Mouse (Mus musculus) lung, postnatal 36 days (tissue): ENCODE data around the gene Syn1.

ENCODE experiments used
- DNase-seq: peaks from one replicate; pipeline ENCODE4 v3.0.0; 2022; ENCODE audit warnings: mixed read lengths

Gene Syn1

DNA sequence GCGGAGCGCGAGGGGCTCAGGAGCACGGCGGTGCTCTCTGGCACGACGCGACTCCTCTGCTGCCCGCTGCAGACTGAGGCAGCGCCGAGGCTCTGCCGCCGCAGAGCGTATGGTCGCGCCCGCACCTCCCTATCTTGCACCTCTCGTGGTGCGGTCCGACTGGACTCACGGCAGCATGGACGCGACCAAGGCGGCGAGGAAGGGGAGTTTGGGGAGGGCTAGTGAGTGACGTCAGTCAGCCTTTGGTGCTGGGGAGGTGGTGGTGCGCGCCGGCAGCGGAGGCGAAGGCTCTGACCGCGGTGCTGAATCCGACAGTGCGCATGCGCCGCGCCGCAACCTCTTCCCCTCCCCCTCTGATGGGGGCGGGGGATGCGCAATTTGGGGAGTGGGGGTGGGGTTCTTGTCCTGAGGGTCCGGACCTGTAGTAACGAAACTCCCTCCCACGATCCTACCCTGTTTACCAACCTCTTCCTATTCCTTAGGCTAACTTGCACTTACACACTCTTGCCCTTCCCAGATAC is at the start of gene Syn1:
Gene Syn1, minus strand, starts transcription at position 161 of the 521 bp plus-strand sequence.
- peak; percentile 83 for DNase-seq

DNA sequence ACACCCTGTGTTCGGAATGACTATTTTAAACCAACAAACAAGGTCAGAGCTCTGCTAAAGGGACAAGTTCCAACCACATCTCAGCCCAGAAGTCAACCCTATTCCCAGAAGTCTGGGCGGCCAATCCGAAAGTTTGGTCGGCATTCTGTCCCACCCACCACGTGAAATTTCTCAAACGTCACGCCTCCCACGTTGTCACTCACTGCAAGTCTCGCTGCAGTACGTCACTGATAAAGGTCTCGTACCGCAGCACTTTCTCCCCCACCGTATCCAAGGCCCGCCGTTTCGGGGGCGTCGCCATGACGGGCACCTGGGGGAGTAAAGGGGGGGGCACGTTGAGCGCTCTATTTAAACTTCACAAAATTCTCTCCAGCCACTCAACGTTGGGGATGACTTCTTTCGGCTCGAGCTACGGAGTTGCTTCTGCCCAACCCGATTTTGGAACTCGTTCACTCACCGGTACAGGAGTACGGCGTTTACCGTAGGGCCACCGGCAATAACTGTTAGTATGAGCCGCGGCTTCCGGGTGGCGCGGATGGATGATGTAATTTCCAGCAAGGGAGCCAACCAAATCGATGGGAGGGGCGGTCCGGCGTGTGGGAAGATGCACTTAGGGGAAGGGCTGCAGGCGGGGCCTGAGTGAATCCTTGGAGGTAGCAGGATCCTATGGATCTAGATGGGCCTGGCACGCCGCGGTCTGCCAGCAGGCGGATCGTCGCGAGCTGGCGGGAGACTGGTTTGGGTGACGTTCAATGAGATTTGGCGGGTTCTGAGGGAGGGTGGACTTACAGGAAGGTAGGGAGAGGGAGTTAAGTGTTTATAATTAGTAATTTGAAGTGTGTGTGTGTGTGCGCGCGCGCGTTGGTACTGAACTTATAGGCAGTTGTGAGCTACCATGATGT is 40.9 kb upstream of the Syn1 start, which contains the start of gene Uxt:
Gene Uxt, minus strand, starts transcription at position 541 of the 902 bp plus-strand sequence.
- peak; percentile 93 for DNase-seq

DNA sequence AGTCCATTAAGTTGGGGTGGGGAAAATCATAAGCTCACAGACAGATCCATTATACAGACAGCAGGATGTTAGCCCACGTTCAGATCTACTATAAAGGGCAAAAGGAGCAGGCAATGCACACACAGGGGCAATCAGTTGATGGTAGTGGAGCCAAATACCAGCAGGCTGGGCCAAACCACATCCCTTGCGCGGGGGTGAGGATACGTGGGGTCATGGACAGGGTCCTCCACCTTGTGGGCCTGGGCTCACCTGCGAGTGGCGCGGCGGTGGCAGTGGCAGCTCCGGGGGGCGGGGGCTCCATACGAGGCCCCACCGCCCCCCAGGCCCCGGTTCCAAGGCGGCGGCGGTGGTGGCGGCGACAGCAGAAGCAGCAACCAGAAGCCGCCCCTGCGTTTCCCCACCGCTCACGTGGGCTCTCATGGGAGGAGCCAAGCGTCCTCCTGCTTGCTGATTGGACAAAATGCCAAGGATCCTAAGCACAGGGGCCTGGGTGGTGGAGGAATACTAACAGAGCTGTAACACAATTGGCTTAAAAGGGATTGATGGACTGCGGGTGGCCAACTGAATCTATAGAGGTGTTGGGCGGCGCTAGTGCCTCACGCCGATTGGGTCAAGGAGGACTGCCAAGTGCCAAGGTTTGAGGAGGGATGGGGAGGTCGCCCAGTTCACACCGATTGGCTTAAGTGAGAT is 29.5 kb upstream of the Syn1 start, which contains the start of gene Elk1:
Gene Elk1, minus strand, starts transcription at position 418 of the 690 bp plus-strand sequence.
- peak; percentile 91 for DNase-seq

DNA sequence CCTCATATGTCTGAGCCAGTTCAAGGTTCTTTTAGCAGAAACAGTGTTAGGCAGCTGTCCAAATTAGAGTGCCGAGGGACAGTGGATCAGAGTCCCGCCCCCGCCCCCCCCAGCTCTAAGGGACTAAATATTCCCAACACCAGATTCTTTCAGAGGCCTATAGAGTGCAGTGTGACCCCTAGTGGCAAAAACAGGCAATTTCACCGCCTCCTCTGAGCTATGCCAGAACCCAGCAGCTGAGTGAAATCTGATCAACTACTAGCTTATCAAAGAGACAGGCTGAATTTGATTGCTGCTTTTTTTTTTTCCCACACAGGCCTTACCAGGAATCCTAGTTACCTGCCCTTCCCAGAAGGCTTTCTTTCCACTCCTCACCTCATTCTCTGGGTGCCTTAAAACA is 25.3 kb upstream of the Syn1 start:
- peak; percentile 74 for DNase-seq

DNA sequence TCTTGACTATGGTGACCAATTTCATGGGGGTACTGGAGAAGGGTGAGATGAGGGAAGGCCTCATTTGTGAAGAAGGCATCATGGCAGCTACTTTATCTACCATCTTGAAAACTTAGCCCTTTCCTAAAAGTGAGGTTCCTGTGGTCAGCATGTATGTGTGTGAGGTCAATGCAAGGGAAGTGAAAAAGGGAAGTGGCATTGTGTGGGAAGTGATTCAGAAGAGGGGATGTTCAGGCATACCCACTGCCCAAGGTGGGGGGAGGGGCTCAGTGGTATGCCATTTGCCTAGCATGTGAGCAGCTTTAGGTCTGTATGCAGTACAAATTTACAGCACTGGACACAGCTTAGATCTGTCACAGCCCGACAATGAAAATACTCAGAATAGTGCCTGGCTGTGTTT is 11.2 kb upstream of the Syn1 start:
- DNase-seq, result peak; percentile 54

DNA sequence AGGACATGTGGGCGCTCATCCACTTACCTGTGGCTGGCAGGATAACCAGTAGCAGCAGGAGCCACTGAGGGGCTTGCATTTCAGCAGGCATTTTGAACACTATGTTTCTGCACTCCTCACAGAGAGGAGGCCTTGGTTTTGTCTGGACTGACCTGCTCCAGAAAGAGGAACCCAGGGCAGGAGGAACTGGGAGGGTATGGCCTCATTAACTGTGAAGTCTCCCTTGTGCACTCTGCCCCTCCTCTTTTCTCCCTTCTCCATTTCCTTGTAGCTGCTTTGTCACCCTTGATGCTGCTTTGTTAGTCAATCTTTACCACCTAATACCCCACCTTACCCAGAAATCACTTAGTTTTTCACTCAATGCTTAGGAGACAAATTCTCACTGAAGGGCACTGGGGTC is 10.6 kb upstream of the Syn1 start, which contains the start of gene Cfp:
Gene Cfp, minus strand, starts transcription at position 192 of the 400 bp plus-strand sequence.
- DNase-seq, result peak; percentile 35

DNA sequence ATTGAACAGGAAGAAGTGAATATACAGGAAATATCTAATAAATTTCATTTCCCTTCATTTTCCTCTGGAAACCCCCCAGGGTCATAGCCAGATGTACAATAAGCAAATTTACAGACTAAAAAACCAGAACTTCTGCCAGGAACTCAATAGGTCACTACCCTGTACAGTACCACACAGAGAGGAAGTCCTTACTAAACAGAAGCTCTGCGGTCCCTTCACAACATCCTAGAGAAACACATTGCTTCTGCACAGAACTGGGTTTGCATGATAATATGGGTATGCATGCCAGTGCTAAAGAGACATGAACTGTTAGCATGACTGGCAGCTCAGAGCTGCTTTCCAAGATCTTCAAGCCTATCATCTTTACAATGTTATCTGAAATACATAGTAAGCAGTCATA is 9.1 kb upstream of the Syn1 start:
- peak; percentile 11 for DNase-seq

DNA sequence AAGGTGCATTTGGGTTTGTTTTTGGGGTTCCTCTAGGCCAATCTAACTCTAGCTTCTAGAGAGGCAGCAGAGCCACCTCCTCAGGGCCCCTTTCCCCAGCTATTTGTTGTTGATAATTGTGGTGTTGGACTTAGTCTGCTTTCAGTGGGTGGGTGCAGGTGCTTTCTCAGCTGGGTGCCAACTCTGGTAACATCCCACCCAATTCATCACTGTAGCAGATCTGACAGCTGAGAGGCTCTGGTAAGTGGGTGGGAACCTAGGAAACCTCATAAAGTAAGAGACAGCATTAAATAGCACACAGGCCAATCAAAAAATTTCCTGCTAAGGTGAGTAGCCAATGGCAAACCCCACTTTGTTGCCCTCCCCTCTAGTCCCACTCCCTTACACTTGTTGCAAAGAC is 4.2 kb upstream of the Syn1 start:
- DNase-seq, result no peak

DNA sequence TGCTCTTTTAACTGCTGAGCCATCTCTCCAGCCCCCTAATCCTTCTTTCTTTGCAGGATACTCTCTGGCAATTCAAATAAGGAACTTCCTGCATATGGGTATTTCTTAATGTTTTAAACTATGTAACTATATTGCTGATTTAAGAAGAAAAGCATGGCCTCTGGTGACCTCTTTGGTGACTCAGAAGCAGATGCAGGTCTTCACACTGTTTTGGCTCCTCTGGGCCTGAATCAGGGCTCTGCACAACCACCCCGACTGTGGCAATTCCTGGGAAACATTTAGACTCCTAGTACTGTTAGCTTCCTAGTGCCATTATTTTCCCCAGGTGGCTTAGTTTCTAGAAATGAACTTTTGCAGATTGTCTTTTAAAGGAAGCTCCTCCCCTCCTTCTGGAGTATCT is 2.7 kb upstream of the Syn1 start:
- no peak for DNase-seq

DNA sequence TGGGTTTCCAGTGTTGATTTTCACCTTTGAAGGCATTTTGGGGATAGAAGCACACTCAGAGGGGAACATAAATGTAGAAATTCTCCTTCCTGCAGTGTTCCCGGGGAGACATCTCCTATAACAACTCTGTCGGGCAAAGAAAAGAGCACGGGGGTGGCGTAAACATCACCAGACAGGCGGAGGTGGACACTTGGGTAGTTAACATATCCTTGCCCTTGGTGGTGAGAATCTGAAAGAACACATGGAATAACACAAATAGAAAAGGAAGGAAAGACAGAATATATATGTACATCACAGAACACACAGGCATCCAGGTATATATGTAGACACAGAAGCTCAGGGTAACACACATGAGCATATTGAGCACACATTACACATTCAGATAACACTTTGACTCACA is 562 bp upstream of the Syn1 start:
- DNase-seq, result no peak

DNA sequence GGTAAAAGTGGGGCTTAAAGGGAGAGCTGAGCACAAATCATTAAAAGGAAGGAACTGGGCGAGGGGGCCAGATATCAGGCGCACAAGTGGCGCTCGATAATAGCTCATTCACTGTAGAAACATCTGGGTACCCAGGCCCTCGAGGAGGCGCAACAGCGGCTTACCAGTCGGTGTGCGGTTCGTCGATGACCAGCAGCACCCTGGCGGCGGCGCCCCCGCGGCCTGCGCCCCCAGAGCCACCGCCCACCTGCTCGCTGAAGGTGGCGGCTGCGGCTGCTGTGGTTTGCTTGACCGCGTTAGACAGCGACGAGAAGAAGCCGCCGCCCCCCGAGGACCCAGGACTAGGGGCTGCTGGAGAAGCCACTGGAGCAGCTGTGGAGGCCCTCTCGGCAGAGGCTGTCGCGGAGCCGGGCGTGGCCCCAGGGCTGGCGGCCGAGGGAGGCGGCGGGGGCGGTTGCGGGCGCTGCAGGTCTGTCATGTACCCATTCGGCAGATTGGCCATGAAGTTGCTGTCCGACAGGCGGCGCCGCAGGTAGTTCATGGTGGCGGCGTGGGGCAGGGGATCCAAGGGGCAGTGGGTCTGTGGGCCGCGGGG is 458 bp downstream of the Syn1 start:
- peak; percentile 8 for DNase-seq

DNA sequence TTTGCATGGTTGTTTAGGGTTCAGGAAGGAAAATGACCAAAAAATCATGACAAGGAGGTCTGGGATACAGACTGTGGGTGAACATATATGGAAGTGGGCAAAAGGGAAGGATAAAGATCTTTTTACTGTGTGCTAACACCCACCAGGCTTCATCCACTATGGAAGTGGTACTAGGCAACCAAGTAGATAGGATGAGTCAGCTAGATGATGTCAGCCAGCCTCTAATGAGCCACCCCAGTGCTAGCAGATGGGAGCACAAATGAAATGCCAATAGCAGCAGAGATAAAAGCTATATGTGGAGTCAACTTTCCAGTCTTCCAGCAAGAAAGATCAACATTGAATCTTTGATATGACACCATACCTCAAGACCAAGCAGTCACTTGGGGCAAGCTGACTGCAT is 5.7 kb downstream of the Syn1 start:
- no peak for DNase-seq

DNA sequence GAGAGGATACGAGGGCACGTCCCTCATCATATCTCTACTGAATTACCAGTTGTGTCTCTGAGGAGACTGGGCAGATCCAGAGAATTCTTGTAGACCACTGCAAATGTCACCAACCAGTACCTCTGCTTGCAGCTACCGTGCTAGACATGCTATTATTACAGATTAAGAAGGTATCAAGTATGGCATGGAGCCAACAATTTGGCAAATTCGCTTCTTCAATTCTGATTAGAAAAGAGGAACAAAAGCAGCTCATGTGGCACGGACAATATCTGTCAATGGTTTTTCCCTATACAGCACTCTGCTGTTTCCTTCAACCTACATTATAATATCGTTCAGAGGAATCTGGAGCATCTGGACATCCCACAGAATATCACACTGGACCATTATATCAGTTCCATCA is 7.1 kb downstream of the Syn1 start:
- no peak for DNase-seq

DNA sequence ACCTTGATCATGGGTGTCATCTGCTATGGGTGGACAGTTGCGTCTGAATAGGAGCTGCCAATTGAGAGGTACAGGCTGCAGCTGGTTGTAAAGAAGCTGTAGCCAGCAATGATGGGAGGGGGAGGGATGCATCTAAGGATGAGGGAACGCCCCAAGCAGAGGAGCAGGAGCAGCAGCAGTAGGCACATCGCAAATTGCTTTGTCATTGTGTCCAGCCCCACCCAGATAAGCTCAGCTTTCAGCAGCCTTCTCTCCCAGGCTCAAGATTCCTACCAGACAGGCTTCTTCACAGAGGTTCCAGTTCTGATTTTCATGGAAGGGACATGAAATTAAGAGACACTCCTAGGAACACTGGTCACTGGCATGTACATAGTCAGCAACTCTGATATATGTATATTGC is 10.7 kb downstream of the Syn1 start:
- no peak for DNase-seq

DNA sequence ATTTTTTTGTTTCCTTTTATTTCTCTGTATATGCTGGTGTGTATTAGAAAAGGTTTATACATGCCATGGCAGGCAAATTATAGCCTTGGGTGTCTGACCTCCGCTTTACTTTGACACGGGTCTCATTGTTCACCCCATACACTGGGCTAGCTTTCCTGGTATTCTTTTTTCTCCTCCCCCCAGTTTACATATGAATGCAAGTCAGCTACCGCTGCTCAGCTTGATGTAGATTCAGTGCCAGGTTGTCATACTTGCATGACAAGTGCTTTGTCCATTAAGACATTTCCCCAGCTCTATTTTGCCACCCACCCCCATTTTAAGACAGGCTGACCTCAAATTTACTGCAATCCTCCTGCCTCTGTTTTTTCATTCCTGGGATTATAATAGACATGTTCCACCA is 45.6 kb downstream of the Syn1 start:
- DNase-seq, result no peak

DNA sequence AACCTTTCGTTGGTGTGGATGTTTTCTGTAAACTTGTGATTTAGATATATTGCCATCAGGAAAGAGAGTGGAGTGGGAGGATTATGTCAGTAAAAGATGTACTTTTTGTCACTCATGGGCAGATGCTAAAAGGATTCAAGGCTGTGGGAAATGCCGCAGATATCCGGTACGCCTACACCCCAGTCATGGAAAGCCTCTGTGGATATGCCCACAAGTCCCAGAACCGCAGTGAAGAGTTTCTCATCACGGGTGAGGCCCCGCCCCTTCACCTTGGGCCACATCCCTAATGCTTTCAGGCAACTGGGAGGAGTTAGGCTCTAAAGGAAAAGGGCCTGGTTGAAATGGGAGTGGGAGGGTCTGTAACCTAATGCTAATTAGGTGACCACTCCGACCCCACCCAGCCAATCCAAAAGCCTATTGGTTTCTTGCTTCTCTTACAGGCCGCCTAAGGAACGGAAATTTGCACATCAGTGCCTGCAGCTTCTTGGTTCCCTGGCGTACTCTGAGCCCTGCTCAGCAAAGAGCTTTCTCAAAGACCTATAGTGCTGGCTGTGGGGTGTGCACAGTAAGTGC is 47.8 kb downstream of the Syn1 start:
- DNase-seq, result no peak

DNA sequence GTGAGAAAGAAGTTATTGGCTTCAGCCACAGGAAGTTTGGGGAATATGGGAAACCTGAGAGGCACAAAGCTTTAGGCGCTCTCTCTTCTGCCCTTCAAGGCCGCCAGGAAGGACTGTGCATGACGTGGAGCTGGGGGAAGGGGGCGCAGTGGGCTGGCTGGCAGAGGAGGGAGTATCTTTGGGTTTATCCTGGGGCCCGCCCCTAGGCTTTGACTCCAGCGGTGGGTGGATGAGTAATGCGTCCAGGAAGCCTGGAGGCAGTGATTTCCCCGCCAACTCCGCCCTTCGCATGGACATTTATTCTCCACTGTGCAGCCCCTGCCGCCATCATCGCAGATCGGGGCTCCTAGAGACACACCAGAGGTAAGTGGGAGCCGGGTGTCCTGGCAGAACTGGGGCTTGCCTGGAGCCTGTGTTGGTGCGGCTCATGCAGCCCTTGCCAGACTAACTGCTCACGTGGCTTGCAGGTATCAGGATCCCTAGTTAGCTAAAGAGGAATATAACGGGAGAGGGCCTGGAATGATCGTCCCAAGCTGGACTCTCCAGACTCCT is 50.8 kb downstream of the Syn1 start, which contains the start of gene Timp1:
Gene Timp1, plus strand, starts transcription at position 205 of the 552 bp plus-strand sequence.
- peak; percentile 32 for DNase-seq

DNA sequence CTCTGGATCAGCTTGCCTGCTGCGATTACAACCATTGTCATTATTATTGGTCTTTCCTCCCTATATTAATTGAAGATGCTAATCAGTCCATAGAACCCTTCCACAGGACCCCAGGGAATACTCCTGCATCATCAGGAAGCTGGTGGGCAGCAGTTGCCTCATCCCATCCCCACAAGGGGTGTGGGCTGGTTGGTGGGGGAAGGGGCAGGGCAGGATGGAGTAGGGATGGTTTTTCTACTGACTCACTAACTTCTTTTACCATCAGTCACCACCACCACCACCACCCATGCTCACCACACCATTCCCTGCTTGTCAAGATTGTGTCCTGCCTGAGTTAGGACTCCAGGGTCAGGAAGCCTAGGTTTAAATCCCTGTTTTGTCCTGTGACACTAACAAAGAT is 51.6 kb downstream of the Syn1 start:
- DNase-seq, result no peak

DNA sequence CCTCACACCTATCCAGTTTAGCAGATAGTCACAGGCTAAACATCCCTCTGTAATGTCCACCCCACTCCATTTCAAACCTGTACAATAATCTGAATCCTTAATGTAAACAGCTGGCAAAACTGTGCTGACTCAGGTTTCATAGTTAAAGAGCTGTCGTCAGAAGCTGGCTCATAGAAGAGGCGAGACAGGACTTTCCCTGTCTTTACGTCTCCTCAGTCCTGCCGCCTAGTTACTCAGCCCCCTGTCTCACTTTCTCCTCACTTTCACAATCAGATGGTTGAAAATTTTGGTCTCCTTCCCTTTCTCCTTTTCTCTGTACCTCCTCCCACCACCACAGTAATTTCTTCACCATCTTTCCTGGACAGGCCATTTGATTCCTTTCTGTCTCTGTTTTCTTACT is 52.7 kb downstream of the Syn1 start:
- DNase-seq, result no peak

DNA sequence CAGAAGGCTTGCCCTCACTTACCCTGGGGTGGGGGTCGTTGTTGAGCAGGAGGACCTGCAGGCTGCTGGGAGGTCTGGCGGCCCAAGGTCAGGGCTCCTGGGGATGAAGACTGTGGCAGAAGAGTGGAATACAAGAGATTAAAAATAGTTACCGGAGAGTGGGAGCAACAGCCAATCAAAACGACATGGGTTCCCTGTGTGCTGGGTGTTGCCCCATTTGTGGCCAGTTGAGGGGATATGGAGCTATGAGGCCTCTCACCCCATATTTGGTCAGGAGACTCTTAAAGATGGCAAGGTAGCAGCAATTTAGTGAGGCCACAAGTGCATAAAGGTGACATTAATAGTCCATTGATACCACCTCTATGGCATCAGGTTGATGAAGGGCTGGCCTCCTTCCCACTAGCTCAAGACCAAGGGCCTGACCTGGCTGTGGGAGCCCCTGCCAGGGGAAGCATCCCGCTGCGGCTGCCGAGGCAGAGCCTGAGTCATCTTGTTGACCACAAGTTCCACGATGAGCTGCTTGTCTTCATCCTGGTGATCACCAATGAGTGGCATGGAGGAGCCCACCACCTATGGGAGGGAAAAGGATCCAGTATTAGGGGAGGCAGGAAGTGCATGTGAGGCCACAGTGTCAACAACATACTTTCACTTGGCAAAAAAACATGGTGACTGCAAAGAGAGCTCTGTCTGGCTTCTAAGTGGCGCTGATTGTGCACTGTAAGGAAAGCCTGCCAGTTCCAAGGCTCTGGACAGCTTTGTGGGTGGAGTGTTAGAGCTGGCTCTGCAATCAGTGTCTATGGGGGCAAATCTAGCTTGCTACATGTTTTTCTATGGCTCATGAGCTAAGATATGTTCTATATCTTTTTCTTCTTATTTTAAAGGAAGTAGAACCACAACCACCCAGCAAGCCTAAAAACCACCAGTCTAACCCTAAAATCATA is 57.4 kb downstream of the Syn1 start:
- no peak for DNase-seq
